Mouse (Mus musculus) adrenal gland, adult 18-20 months (tissue): ENCODE measurements around the gene Cacnb1. TPM values are rescaled to one million over a fixed set of nuclear protein-coding genes. Genes with fewer than 3 reads are reported as not detected.

ENCODE experiments used
- DNase-seq, 2 experiments: peaks; one replicate each; pipeline ENCODE4 v3.0.0; 2021 to 2022; ENCODE audit warnings: low spot score in 2 of 2
- microRNA-seq, 2 experiments: library from miRNA; unstranded; fragments of <30 nt; microRNA quantifications; one replicate each; pipeline ENCODE4 v1.2.0; 2021; ENCODE audit warnings: borderline number of aligned reads in 2 of 2
- total RNA-seq, 2 experiments: library from RNA; stranded (reverse); gene quantifications; 1 replicate in 1 of 2; 2 replicates in 1 of 2; pipeline ENCODE4 v1.2.3; 2021

Gene Cacnb1
- total RNA-seq, 2 experiments from 2014 or later, result 8.6 to 10.1 TPM

DNA sequence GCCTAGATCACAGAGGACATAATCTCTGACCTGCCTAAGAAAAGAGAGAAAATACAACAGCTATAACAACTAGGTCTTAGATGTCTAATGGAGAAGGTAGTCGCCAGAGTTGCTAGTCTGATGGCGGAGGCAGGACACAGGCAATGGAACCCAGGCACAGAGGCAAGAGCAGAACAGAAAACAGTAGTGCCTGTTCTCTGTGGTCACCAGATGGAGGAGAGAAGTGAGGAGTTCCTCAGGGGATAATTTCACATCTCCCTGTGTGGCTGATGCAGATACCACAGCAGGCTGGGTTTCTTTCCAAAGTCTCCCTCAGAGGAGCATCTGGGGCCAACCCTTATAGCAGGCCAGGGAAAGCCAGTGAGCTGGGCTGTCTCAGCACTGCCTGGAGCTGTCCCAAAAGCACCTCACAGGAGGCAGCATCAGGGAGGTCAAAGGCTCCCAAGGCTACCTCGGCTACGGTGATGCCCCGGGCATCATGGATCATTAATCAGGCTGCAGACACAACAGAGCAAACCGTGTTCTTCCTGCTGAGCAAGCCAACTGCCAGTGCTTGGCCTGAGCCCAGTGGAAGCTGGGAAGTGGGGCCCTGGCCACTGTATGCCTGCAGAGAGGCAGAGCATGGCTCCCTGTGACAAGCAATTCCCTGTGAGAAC lies 65.8 kb downstream of the Cacnb1 start:
- DNase-seq, result no peak

DNA sequence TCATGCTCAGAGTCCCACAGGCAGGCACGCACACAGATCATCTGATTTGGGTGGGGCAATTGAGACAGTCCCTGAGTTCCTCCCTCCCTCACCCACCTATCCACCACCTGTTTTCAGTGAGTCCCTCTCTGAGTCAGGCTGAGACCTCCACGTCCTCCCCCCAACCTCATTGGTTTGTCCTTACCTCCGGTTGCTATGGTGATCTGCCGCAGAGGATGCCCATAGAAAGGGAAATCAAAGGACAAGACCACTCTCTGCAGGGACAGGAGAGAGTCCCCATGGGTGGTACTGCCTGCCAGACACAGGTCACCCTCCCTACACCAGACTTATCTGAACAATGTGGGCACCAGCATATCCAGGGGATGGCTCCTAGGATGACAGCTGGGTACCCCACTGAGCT lies 66.9 kb downstream of the Cacnb1 start:
- no peak for DNase-seq

DNA sequence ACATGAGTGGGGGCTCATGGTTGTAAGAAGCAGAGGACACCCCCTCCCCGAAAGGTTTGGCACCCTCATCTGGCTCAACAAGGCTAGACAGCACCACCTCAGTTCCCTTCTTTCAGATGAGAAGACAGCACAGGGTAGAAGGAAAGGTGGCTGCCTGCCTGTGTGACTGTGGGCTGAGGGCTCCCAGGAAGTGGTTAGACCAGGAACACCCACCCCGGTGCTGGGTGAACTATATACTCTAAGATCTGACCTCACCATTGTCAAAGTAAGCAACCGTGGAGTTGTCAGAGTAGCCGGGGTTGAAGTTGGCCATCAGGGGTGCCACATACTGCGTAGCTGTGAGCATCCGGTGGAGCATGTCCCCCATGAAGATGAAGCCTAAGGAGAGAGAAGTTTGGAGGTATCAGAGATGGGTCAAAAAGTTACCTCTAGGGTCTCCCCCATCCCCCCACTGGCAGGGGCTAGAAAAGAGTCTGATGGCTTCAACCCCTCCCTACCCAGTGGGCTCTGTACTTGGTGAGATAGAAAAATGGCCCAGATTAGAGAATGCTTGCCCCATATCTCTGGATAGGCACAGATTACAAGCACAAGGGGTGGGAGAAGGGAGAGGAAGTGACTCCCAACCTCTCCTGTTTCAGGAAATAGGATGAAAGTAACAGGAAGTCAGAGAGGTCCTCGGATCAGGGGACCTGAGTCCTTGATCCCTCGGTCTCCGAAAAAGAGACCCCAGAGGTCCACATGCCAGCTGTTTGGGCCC lies 67.5 kb downstream of the Cacnb1 start:
- no peak for DNase-seq

DNA sequence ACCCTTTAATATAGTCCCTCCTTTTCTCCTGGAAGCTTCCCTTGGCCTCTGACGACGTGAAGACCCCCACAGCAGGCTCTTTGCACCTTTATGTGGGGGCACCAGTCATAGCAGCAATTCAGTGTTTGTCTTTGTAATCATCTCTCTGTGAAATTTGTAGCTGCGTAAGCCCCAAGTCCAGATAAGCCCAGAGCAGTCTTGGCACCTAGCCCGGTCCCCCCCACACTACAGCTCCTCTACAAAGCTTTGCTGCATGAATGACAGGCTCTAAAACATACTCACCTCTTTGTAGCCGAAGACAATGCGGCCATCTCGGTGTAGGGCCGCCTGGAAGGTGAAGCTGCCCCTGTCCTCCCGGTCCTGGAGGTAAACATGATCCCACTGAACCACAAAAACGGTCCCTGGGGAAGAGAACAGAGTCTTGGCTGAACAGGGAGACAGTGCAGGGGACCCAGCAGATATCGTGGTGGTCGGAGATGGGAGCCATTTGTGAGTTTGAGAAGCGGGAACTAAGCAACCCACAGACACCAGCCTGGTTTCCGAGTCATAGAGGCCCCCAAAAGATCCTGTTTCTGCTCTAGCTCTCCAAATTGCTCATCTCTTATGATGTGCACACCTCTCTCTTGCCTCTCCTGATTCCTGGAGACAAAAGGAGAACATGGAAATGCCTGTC lies 68.2 kb downstream of the Cacnb1 start:
- no peak for DNase-seq

DNA sequence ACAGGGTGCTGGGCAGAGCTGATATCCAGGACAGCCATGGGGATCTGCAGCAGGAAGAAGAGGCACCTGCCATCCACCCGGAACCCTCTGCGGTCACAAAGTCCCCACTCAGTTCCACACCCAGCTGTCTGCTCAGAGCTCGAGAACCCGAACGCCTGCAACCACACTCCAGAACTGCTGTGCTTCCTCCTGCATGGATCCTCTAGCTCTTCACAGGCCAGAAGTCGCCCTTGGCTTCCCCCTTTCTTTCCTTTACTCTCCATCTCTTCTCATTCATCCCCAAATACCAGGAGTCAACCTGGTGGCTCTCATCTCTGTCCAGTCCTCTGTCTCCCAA lies 68.9 kb downstream of the Cacnb1 start:
- no peak for DNase-seq

DNA sequence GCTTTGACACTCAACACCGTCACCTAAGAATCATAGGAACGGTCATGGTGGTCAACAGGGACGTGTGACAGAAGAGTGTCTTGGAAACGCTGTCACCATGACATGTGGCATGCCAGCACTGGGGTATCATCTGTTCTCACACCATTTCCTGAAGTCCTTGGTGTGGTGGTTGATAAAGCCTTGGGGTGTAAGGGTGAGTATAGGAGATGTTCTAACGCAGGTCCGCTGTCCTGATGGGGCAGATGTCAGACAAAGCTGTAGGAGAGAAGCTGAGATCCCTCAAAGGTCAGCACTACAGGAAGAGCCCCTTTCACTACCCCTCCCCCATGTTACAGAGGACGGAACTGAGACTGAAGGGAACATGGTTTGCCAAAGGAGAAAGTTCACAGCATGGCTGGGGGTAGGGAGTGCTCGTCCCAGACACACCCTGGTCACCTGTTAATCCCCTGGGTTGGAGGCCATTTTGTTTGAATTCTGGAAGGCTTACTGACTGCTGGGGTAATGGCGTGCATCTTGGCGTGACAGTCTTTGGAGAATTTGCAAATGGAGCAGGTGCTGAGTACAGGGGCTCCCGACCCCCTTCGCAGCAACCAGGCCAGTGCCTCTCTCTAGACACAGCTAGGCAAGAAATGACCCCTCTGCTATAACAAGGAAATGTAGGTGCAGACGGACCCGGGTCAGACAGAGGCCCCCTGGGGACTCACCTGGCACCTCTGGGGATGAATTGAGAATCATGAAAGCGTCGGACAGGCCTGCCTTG lies 69.5 kb downstream of the Cacnb1 start:
- no peak for DNase-seq

DNA sequence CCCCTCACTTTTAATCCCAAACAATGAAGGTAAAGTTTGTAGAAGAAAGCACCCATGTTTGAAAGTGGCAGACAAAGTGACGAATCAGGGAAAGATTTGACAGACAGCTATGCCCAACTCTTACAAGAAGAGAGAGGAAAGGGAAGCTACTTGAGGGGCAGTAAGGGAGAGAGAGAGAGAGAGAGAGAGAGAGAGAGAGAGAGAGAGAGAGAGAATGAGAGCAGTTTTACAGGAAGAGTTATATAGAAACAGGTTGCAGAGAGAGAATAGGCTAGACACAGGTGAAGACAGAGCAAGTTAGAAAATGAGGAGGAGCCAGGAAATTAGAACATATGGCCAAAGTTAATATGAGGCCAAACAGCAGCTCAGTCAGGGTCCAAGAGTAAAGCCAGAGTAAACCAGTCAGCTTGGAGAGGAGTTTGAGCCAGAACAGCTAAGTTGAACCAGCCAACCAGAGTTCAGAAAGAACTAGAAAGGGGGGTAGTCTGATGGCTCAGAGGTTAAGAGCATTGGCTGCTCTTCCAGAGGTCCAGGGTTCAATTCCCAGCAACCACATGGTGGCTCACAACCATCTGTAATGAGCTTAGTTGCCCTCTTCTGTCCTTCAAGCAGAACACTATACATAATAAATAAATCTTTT lies 70.3 kb downstream of the Cacnb1 start:
- no peak for DNase-seq

Small RNA genes lying within 50 kb of the gene (microRNA-seq; reads per million reads assigned to microRNA genes)
- gene Gm27597, result 0 reads per million in 2 experiments

Other genes with a start within 250 kb of the Cacnb1 start
- not detected for gene 1700001P01Rik, start 247.1 kb downstream of the Cacnb1 start, total RNA-seq
- gene Rpl23, start 240.6 kb downstream of the Cacnb1 start, total RNA-seq, result 100 to 1,000 TPM; 830 to 834 TPM
- gene Lasp1, start 224.0 kb downstream of the Cacnb1 start, total RNA-seq, result 100 to 1,000 TPM in 1 of 2 experiments, 10 to 100 TPM in 1; 94.0 to 145 TPM
- gene B230217C12Rik, start 182.3 kb downstream of the Cacnb1 start, total RNA-seq, result 1 to 10 TPM; 3.7 to 4.0 TPM
- 1 to 10 TPM in 1 of 2 experiments, under 1 TPM in 1; 0.58 to 1.2 TPM for gene Fbxo47, start 138.9 kb downstream of the Cacnb1 start, total RNA-seq
- gene Plxdc1, start 36.6 kb downstream of the Cacnb1 start, total RNA-seq, result 10 to 100 TPM in 1 of 2 experiments, 1 to 10 TPM in 1; 6.9 to 16.2 TPM
- gene Arl5c, start 26.9 kb downstream of the Cacnb1 start, total RNA-seq, result under 1 TPM; 0.45 to 0.63 TPM
- gene Rpl19, start 3.7 kb upstream of the Cacnb1 start, total RNA-seq, result 1,000 to 10,000 TPM; 1,100 to 1,184 TPM
- gene Stac2, start 30.4 kb upstream of the Cacnb1 start, total RNA-seq, result 10 to 100 TPM in 1 of 2 experiments, 1 to 10 TPM in 1; 5.0 to 12.3 TPM
- 10 to 100 TPM; 21.6 to 27.7 TPM for gene Fbxl20, start 127.4 kb upstream of the Cacnb1 start, total RNA-seq
- gene Med1, start 170.3 kb upstream of the Cacnb1 start, total RNA-seq, result 10 to 100 TPM; 41.4 to 66.1 TPM
- 10 to 100 TPM; 39.2 to 45.6 TPM for gene Cdk12, start 180.0 kb upstream of the Cacnb1 start, total RNA-seq